Mouse (Mus musculus): ENCODE data around the gene Dpy19l3.

DNA sequence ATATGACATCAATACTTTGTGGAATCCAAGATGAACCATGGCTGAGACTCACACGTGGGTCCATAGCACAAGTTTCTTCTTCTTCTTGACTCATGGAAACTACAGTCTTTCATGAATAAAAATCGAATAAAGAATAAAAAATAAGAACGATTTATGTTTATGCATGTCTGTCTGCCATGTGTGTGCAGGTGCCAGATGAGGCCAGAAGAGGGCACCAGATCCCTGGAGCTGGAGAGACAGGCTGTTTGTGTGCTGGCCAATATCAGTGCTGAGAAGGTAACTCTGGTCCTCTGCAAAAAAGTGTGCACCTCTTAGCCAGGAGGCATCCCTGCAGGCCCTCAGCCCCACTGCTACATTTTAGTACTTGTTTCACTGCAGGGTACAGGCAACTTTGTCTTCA lies 72.7 kb downstream of the Dpy19l3 start:
- no peak for TF ChIP-seq CTCF (IDR thresholded peaks at IDR 0.05; ENCODE audit: insufficient read depth, low read depth, low read length)
- TF ChIP-seq POLR2A (IDR thresholded peaks at IDR 0.05; ENCODE audit: insufficient read depth, low read depth, low read length), result no peak

All from olfactory bulb, adult 2 months (tissue).